Mouse (Mus musculus): ENCODE data around the gene Cyfip2.

DNA sequence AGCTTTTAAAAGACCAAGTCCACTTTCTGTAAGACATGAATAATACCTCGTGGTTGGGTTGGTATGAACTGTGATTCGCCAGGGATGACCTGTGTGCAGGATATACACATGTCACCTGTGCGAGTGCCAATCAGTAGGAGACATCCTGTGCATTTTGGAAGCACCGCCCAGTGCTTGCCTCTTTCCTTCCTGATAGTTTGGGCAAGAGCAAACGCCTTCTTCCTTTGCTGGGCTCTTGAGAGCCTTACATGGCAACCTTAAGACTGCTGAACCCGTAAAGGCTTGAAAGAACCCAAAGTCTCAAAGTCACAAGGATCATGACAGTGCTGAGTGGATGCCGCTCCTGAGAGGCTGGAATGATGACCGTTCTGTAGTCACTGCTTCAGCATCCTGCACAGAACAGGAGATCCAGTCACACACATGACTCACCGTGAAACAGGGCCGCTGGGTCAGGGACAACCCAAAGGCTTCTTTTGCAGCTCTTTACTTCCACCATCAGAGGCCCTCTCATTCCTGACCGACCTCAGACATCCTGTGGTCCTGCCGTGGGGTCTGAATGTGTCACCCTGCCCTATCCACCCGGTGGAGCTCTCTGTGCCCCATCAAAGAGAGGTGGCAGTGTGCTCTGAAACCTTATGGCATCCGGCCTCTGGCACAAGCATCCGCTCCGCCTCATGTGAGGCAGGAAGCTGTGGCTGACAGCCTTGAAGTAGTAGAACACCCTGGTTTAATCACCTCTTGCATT lies 13.8 kb upstream of the Cyfip2 start:
- TF ChIP-seq POLR2A (IDR thresholded peaks at IDR 0.05; ENCODE audit: borderline replicate concordance, insufficient read depth, low read length) (no peak), CTCF (IDR thresholded peaks at IDR 0.05; ENCODE audit: borderline replicate concordance, insufficient read depth, low read depth, low read length) (no peak)

All from cerebellum, adult 2 months (tissue).